Comparison of ENCODE assay signal across 13 mouse cellular contexts in genomic region chr3:135640856-135641622, GRCm38 (mm10). TPM values are rescaled to one million over a fixed set of nuclear protein-coding genes. Genes with fewer than 3 reads are reported as not detected.
A peak's percentile ranks its signal among the peaks of the same experiment; 100 is the strongest.
DNase-seq lines count a peak whose midpoint lies in the region; ATAC-seq and TF ChIP-seq lines count a peak whose summit lies in the region.
"Had no signal": no experiment of that assay in that cellular context is flagged by ENCODE, and none has a peak within 500 bp of the region (broad histone marks: within the 10 kb centered on the region; RNA-seq: fewer than 3 reads in every experiment).

No protein-coding gene starts in this region.

- peaks cover 10% of the 10 kb centered on the region for H3K4me1 ChIP-seq in heart, adult 2 months (ENCODE audit: control insufficient read depth, insufficient read depth, low read length)
- no peaks in the 10 kb centered on the region for H3K4me1 ChIP-seq in kidney, embryonic 14.5 days (ENCODE audit: control insufficient read depth, insufficient read depth, low read length)

- TF ChIP-seq EP300 in heart, adult 2 months (IDR thresholded peaks at IDR 0.05; ENCODE audit: insufficient read depth, low read depth, low read length): no peak

- intact Hi-C loops in heart, adult 2 months (cut with DNase I): loop anchor here (5.0 kb wide), 1 partner anchor 51 kb away; the partner anchor contains the start of gene Nfkb1

- no peak for TF ChIP-seq POLR2A in heart, adult 2 months (IDR thresholded peaks at IDR 0.05; ENCODE audit: insufficient read depth, low read depth, low read length)

- H3K9me3 ChIP-seq in kidney, embryonic 14.5 days (ENCODE audit: control insufficient read depth, low read length): no peaks in the 10 kb centered on the region

- no peak overlapping the region for H3K4me3 ChIP-seq in heart, adult 2 months
- H3K4me3 ChIP-seq in kidney, embryonic 14.5 days (ENCODE audit: low read length): no peak overlapping the region
- H3K4me3 ChIP-seq: left cerebral cortex, adult 2 months had no signal

- H3K79me2 ChIP-seq in heart, adult 2 months (replicated peaks; ENCODE audit: control insufficient read depth, insufficient read depth, low read length): no peaks in the 10 kb centered on the region

- no peak overlapping the region for H3K9ac ChIP-seq in heart, adult 2 months (ENCODE audit: low read depth, low read length)
- no peak overlapping the region for H3K9ac ChIP-seq in kidney, embryonic 14.5 days (ENCODE audit: low read depth, low read length)

- DNase-seq in heart, adult 8-10 months (ENCODE audit: low spot score): peak; percentile 18
- DNase-seq in heart, adult 2 months: no peak
- DNase-seq in MN1 (ENCODE audit: low spot score): peak; percentile 79
- DNase-seq in heart, postnatal 4 days: peak; percentile 32
- no peak for DNase-seq in left cerebral cortex, adult 11 months (ENCODE audit: low spot score)
- DNase-seq: cerebellum, postnatal 36 days; gastrocnemius, postnatal 25 days; kidney, adult 2 months; lung, postnatal 10 days had no signal

- H3K27me3 ChIP-seq in heart, adult 2 months (ENCODE audit: control insufficient read depth, insufficient read depth, low read length): no peaks in the 10 kb centered on the region
- no peaks in the 10 kb centered on the region for H3K27me3 ChIP-seq in kidney, embryonic 14.5 days (ENCODE audit: control insufficient read depth, insufficient read depth, low read length)

- H3K36me3 ChIP-seq in heart, adult 2 months (ENCODE audit: control insufficient read depth, insufficient read depth, low read length): peaks cover 3% of the 10 kb centered on the region
- peaks cover 2% of the 10 kb centered on the region; the same call in 1 of the 2 replicates for H3K36me3 ChIP-seq in kidney, embryonic 14.5 days (ENCODE audit: control insufficient read depth, insufficient read depth, low read length)

- 60% methylated on average over 16 of the region's 16 CpGs for WGBS in heart, adult 2 months
- WGBS in kidney, embryonic 14.5 days: 92% methylated on average over 16 of the region's 16 CpGs

- H3K27ac ChIP-seq in heart, adult 2 months: no peak overlapping the region
- no peak overlapping the region for H3K27ac ChIP-seq in kidney, embryonic 14.5 days (ENCODE audit: low read depth, low read length)
- H3K27ac ChIP-seq: left cerebral cortex, adult 2 months had no signal

- peak; percentile 47 for ATAC-seq in megakaryocyte-erythroid progenitor cell, adult 5-6 weeks (replicated peaks; ENCODE audit: low FRiP score, low TSS enrichment, poor library complexity, severe bottlenecking)
- ATAC-seq in cerebellum, adult (ENCODE audit: insufficient number of reproducible peaks, low FRiP score, low TSS enrichment): no peak
- ATAC-seq in kidney, embryonic 14.5 days (ENCODE audit: low FRiP score, low TSS enrichment): no peak

- no peak overlapping the region for H3K4me2 ChIP-seq in kidney, embryonic 14.5 days (replicated peaks; ENCODE audit: low read depth, low read length)

- TF ChIP-seq CTCF in heart, adult 2 months (IDR thresholded peaks at IDR 0.05): no peak

RNA-seq across cellular contexts. Expression of gene Nfkb1, which starts 50.3 kb away (rescaled TPM):
- 10 to 100 TPM; 30.5 to 35.1 (median 32.8) TPM for total RNA-seq in heart, adult 8-10 months (2022)
- 10 to 100 TPM; 33.5 to 33.6 TPM for total RNA-seq in heart, adult 2 months (2021)
- 44.4 and 57.3 TPM in 2 replicates for polyA plus RNA-seq in heart, adult 2 months (2012; rRNA removed)
- 10 to 100 TPM; 47.0 to 49.9 TPM for total RNA-seq in heart, postnatal 4 days (2021)
- total RNA-seq in megakaryocyte-erythroid progenitor cell, adult 5-6 weeks (2014; fragmentation: Nextera tagmentation): 59.1 and 69.6 TPM in 2 replicates
- 61.5 and 69.9 TPM in 2 replicates for total RNA-seq in megakaryocyte-erythroid progenitor cell, adult 5-6 weeks (2017)
- 19.7 and 25.1 TPM in 2 replicates for polyA plus RNA-seq in kidney, embryonic 14.5 days (2014; fragmentation: Nextera tagmentation; extraction: Ambion mirVana)

Comparison
In these comparisons a context has a peak if more than half of its experiments do, and no peak if none do; other contexts are left out.
1. DNase-seq: peak in heart, adult 8-10 months (single experiment), MN1 (single experiment) and heart, postnatal 4 days (single experiment); none in heart, adult 2 months (0 of 2) and left cerebral cortex, adult 11 months (single experiment).